Mouse (Mus musculus): ENCODE data around the gene Kcnj2.

Gene Kcnj2

DNA sequence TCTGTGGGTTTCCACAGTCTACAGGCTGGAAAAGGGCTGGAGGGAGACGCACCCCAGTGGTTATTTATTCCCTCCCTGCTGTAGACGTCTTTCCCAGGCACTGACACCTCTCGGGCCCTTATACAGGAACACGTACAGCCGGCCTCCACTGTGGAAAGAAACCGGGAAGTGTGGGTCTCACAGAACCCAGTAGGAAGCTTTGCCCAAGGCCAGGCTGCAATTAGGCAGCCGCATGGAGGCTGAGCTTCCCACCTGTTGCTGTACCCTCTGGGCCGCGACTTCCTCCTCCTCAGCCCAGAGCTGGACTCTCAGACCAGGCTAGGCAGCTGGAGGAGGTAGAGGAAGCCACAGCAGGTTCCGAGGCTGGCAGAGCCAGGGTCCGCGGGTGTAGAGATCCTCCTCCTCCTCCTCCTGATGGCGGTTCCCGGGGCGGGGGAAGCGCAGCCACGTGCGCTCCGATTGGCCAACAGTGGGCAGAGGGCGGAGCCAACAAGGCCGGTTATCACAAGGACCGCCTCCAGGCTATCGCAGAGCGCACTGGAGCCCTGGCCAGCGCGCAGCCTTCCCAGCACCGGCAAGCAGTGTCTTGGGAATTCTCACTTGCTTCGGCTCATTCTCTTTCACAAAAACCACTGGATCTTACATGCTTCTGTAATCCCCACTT is at the start of gene Kcnj2:
Kcnj2 (plus strand) TSS at position 530 of the 664 bp plus-strand sequence.
- in situ Hi-C loops (cut with MboI, MseI) = no loop called here

DNA sequence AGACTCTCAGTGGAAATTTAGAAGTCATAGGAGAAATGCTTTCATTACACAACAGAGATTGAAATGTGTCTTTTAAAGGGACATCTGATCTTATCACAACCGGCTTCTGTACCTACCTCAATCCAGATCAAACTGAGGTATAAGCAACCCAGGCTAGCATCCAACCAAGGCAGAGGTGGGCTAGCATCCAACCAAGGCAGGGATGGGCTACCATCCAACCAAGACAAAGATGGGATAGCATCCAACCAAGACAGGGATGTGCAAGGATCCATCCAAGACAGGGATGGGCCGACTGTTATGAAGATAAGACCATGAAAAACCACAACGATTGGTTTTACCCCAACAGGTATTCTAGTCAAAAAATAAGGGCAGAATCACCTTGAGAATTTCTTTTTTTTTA is 49.8 kb upstream of the Kcnj2 start:
- in situ Hi-C loops (cut with MboI, MseI) = no loop called here

DNA sequence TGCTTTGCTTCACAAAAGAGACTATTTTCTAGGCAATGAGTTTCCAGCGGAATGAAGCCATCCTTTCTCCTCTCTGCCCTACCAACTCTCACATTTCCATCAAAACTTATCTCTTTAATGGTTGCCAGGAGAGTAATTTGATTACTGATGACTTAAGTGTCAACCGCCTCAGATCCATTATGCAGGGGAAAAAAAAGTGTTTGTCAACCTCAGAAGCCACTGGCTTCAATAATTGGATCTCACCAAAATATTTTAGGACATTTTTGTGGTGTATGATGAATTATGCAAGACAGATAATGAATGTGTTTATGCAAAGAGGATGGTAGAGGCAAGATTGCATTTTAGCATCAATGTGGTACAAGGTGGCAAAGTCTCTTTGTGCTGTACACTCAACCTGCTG is 45.8 kb upstream of the Kcnj2 start:
- in situ Hi-C loops (cut with MboI, MseI) = no loop called here

DNA sequence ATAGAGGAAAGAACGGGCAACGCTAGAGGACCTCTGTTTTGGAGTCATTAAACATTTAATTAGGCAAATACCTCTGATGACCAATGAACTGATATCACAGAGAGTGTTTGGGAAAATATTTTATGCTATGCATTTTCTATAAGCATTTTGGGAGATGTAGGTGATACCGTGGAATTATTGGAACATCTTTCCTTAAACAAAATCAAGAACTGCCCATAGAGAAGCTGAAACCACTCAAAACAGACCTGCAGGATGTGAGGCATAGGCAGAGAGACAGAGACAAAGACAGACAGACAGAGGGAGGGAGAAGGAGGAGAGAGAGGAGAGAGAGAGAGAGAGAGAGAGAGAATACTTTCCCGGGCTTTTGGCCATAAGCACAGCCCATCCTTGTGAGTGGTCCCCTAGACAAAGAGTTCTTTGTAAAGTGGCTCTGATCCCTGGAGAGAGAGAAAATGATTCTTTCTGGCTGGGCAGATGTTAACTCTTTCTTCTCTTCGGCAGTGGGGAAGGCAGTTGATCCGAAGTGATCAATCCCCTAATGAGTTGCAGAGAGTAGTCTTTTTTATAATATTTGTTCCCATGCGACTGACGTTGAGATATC is 43.2 kb upstream of the Kcnj2 start:
- in situ Hi-C loops (cut with MboI, MseI) = no loop called here

DNA sequence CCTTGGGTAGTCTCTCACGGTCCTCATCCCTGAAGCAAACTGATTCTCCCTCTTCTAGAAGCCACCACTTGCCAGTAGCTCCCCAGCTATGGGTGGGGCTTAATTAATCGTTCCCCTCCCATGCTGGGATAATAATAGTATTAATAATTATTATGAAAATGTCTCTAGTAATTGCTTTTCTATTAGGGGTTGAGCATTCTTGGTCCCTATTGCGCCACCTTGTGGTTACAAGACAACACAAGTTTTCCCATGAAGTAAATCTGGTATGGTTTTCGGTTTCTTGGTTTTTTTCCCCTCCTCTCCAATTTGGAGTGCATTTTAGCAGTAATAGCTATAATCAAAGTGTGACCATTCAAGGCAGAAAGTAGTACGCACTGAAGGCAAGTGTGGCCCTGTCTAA is 23.8 kb upstream of the Kcnj2 start:
- in situ Hi-C loops (cut with MboI, MseI) = loop anchor here (10.0 kb wide), 1 partner anchor 507 kb away; no protein-coding TSS in a partner anchor

DNA sequence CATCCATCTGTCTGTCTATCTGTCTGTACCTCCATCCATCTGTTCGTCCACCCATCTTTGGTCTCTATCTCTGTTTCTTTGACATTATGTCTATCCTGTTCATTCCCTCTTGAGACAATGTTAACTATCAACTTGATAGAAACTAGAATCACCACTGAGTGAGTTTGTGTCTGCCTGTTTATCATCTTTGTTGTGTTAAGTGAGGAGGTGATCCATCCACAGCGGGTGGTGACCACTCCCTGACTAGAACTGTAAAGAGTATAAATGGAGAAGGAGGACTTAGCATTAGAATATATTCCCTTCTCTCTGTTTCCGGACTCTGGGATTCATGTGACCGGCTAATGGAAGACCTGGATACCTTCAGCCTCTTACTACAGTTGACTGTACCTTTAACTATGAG is 22.7 kb upstream of the Kcnj2 start:
- in situ Hi-C loops (cut with MboI, MseI) = loop anchor here (10.0 kb wide), 1 partner anchor 508 kb away; no protein-coding TSS in a partner anchor

DNA sequence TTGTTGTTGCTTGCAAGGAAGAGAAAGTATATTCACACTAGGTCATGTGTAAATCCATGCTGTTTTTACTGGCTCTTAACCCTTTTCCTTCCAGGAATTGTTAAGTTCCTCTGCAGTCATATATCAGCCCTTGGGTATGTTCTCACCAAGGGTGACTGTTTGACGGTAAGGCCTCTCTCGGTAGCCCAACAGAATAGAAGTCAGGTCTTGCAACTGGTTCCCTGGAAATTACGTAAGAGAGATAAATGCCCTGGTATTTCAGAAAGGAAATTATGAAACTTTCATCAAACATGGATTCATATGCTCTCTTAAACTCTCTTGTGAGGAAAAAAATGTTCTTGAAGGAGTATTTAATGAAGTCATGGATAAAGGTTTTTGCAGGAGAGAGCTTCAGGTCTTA is 11.7 kb upstream of the Kcnj2 start:
- in situ Hi-C loops (cut with MboI, MseI) = no loop called here

DNA sequence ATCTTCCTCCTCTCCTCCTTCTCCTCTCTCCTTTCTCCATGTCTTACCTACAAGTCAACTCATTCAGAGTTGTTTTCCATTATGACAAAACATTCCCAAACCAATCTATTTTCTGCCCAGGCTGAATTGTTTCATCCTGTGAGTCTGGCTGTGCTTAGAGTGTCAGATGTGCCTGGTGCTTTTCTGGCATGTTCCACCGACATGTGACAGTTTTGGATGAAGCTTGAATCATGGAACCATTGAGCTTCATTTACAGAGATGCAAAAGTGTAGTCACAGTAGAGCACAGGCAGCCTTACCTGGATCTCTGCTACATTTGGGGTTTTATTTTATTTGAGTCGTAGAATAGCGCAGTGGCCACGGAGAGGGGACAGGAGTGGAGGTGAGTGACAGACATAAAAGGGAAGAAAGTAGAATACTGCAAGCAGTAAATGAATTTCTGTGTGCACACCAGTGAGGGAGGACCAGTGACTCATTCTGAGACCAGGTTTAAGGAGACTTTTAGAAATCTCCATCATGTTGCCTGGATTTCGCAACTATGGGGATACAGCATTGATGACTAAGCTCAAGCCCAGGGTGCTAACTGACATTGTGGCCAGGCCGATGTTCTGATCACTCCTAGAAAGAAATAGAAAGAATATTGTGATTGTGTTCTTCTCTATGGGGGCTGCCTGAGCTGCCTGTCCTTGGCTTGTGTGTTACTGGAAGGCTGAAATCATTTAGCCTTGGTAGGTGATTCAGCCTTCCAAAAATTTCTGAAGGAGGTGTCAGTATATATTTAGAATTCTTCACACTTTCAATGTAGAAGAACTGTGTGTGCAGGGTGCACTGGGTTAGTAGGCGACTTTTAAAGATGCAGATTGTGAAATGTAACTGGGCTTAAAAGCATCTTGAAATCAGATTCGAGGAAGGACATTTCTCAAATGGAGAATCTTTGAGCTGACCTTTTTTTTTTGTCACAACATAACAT is 10.8 kb upstream of the Kcnj2 start:
- in situ Hi-C loops (cut with MboI, MseI) = no loop called here

DNA sequence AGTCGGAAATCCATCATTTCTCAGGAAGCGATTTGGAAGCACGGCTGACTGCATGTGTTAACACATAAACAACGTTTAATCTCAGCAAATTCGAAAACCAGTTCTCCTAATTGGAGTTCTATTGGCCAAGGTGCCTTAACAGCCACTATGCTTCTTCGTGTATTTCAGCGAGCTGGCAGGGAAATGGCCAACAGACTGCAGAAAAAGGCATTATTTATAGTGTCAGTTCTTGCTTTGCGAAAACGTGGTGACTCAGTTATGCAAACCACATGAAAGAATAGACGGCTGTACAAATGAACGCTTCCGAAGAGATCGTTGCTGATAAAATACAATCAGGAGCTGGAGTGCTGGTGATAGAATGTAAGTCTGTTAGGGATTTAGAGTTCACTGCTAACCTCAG is 9.9 kb upstream of the Kcnj2 start:
- in situ Hi-C loops (cut with MboI, MseI) = no loop called here

DNA sequence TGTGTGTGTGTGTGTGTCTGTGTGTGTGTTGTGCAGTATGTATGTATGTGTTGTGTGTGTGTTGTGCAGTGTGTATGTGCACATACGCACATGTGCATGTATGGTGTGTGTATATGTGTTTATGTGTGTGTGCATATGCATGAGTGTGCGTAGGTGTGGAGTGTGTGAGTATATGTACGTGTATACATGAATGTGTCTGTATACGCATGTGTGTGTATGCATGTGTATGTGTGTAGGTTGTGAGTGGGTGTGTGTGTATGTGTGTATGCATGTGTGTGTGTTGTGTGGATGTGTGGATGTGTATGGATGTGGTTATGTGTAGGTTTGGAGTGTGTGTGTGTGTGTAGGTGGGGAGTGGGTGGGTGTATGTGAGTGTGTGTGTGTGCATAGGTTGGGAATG is 8.5 kb upstream of the Kcnj2 start:
- in situ Hi-C loops (cut with MboI, MseI) = no loop called here

DNA sequence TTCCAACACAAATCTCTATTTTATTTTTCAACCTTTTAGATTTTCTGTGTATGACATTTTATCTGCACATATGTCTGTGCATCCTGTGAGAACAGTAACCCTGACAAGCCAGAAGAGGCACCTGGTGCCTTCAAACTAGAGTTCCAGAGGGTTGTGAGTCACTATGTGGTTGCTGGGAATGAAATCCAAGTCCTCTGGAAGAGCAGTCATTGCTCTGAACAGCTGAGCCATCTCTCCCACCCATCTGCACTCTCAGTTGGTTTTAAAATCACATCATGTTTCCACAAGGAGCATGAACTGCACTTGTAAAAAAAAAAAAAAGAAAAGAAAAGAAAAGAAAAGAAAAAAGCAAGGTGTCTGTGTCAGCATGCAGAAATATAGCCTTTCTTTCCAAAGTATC is 6.5 kb upstream of the Kcnj2 start:
- in situ Hi-C loops (cut with MboI, MseI) = no loop called here

DNA sequence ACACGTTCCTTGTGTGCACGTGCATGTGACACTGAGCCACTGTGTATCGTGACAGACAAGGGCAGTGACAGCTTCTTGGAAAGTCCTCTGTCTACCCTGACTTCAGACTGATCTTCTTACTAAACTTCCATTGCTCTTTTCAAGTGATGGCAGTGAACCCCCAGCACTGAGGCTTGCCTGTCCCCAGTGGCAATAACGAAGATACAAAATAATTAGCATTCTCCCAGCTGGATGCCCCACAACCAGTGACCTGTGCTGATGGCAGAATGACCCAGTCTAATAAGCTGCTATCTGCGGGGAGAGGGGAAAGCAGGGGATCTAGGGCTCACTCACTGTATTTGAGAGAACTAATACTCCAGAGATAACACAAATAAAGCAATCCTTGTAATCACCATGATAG is 5.7 kb upstream of the Kcnj2 start:
- in situ Hi-C loops (cut with MboI, MseI) = no loop called here

DNA sequence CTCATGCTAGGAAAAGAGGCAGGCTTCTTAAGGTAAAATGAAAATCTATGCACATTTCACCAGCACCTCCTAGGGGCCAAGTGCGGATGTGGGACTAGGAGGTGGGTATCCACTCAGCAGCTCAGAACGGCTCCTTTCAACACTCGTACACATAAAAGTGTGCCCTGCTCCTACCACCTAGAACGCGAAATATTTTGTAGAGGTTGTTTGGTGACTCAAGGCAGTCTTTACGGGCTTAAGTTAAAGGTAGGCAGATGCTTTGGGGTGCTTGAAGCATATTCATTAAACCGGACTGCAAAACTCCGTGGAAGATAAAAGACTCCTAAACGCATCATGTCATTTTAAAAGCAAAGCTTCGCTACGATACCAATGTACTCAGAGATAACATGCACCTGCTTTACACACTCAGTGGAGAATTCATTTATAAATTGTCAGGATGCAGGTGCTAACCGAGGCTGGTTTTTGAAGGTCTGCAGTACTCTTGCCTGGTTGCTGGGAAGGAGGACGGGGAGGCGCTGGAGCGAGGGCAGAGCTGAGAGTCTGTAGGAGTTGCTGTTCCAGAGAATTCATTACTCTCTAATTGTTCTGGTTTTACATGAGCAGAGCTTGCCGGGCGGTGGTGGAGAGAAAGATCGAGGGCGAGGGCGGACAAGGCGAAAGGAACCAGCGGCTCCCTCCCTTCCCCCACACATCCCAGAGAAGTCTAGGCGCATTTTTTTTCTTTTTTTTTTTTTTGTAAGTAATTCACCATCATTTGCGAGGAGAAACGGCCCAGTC is 1.0 kb upstream of the Kcnj2 start:
- in situ Hi-C loops (cut with MboI, MseI) = no loop called here

DNA sequence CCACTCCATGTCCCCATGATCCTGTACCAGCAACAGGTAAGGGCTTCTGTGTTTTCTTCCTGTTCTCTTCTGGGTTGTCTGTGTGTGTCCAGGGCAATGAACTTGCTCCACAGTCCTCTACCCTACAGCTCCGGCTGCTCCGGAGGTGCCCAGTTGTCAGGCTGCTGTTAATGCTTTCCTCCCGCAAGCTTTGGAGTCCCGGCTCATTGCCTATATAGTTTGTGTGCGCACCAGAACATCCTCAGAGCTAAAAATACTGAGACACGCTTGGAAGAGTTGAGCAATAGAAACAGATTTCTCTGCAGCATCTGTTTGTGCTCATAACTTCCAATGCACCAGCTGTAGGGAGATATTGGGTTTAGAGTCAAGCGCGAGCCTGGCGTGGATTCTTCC is 331 bp downstream of the Kcnj2 start:
- in situ Hi-C loops (cut with MboI, MseI) = no loop called here

DNA sequence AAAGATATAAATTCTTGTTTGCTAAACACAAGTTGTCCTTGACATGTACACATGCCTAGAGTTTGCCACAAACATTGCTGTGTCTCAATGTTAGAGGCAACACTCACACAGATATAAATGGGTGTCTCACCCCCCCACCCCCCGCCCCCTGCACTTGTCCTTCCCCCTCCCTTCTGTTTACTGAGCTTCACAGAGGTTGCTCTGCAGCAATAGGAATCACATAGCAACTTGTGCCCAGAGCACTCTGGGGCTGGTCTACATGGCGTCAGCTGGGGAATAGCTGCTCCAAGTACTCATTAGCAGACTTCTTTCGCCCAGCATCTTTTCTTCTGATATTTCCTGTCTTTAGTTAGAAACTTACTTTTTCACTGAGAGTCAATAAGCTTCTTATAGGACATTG is 1.8 kb downstream of the Kcnj2 start:
- in situ Hi-C loops (cut with MboI, MseI) = no loop called here

DNA sequence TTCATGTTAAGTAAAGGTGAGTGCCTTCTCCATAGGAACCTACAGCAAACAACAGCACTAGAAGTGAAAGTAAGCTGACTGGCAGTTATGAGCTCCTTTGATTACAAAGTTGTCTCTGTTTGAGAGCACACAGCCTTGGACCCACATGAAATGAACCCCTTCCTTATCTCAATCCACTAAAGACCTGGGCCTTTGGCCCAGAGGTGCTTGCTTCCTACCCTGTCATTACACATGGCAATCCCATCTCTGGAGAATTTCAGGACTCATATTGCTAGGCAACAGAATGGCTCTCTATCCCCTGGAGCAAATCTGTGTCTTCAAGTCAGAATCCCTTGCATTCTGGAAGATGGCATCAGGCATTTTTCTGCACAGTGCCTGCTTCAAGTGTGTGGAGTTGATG is 4.5 kb downstream of the Kcnj2 start:
- in situ Hi-C loops (cut with MboI, MseI) = no loop called here

DNA sequence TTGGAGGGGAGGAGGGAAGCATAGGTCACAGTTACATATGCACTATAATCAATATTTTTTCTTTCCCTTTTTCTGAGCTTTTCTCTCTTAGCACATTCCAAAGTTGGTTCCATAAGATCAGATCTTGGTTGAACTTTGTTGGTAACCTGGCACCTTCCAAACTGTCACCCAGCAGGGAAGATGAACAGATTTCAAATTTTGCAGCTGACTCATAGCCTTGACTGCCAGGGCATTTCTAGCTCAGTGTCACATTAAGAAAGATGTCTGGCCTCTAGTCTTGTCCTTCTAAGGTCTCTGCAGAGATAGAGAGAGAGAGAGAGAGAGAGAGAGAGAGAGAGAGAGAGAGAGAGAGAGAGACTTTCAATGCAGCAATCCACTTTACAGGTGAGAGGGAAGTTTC is 8.2 kb downstream of the Kcnj2 start:
- in situ Hi-C loops (cut with MboI, MseI) = no loop called here

DNA sequence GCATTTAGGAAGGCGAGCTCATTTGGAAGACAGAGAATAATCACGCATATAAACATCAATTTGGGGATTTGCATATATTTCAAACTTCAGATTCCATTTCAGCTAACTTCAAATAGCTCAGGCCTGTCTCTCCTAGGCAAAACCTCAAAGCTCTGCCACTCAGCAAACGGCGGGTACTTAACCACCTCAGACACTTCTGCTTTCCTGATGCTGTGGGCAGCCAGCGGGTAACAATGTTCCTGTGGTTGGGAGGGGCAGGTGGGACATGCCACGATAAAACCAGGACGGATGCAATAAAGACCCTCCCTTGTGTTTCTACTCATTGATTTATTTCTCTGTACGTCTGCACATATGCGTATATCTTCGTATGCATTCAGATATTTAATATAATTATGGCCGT is 12.1 kb downstream of the Kcnj2 start:
- in situ Hi-C loops (cut with MboI, MseI) = no loop called here

DNA sequence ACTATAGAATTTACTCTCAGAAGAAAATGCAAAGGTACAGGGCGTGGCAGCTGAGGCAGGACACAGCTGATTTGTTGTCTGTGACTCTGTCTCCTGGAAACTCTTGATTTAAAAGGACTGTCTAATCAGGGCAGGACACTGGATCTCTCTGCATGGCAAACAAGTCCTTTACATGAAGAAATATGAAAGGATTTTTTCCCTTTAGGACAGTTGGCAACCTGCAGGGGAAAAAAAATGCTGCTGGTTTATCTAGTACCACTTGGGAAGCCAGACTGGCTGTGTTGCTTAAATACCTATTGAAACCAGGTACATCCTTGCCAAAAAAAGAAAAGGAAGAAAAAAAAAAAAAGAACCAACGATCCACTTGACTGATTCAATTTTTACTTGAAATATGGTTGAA is 17.0 kb downstream of the Kcnj2 start:
- in situ Hi-C loops (cut with MboI, MseI) = no loop called here

DNA sequence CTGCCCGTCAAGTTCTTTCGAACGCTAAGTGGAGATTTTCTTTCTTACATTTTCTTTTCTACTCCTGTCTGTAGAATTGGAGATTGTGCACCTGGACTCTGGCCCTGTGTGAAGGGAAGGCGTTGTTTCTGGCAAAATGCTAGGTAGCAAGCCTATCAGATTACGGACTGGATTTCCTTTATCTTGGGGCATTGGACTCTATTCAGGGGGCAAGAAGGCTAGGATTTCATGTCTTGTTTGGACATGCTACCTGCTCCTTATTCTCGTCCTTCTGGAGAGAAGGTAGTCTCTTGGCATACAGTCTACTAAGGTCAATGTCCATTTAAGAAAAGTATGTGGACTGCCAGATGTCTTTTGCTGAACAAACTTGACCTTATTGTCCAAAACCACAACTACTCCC is 21.0 kb downstream of the Kcnj2 start:
- in situ Hi-C loops (cut with MboI, MseI) = no loop called here

DNA sequence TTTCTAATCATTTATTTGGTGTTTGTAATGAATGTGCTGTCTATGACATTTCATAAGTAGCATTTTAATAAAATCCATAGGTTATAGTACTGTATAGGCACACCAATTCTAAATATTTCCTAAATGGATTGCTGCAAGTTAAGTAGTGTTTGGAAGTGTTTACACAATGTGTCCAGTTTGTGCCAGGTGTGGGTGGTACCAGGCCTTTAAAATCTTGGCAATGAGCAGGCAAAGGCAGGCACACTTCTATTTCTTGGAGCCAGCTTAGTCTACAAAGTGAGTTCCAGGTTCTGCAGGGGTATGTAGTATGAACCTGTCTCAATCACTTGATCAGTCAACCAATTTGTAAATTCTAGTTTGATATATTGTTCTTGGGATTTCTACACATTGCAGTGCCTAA is 22.3 kb downstream of the Kcnj2 start:
- in situ Hi-C loops (cut with MboI, MseI) = no loop called here

DNA sequence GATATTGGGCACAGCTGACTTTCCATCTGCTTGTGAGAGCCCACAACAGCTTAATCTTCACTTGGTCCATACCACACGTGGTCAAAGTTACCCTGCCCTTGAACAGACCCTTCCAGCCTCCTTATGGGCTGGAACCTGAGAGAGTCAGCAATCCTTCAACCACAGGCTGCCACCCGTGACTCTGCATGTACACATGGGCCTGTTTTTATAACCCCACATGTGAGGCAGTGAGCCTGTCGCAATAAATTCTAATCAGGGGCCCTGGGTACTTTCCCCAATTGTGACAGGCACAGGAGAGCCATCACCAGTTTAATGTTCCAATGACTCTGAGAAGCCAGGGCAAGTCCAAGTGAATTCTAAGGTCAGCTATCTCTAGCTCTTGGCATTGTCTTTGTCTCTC is 22.8 kb downstream of the Kcnj2 start:
- in situ Hi-C loops (cut with MboI, MseI) = no loop called here

Measured in T-helper 1 cell (primary cell).